In the genomic region with DNA sequence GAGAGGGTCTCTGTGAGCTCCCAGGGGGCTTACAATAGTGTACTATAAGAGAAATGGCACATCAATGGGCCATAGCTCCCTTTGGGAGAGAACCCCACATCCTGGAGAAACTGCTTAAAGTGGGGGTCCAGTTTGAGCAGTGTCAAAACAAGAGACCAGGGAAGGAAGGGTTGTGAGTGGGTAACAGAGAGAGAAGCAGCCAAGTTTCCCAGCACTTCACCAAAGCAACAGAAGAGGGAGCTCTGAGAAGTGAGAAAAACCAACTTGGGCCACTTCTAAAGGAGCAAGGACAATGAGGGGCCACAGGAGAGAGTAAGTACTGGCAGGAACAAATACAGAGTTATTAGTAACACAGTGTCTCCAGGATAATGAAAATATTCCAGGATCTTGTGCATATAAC, we compare ENCODE assay signal across 8 mouse cellular contexts. TPM values are rescaled to one million over a fixed set of nuclear protein-coding genes. Genes with fewer than 3 reads are reported as not detected.
DNase-seq lines count a peak whose midpoint lies in the region; ATAC-seq lines count a peak whose summit lies in the region.

No protein-coding gene starts in this region.

- intact Hi-C loops in heart, postnatal 25 days (cut with DNase I): loop anchor here (2.0 kb wide), 1 partner anchor 22 kb away; no protein-coding TSS in a partner anchor
- intact Hi-C loops in heart, postnatal 36 days (cut with DNase I): loop anchor here (1.0 kb wide), 1 partner anchor 20 kb away; no protein-coding TSS in a partner anchor

- peak; percentile 27 to 65 for DNase-seq in heart, adult 18-20 months
- DNase-seq in heart, postnatal 25 days (ENCODE audit: low spot score): no peak
- DNase-seq in thymus, postnatal 4 days: peak; percentile 11
- DNase-seq in thymus, postnatal 10 days (ENCODE audit: low spot score in 2 of 2): no peak
- DNase-seq in heart, postnatal 36 days: peak; percentile 30 to 57
- no peak for DNase-seq in spleen, postnatal 10 days (ENCODE audit: low spot score in 2 of 2)
- DNase-seq in right cerebral cortex, adult 18-20 months: no peak

- no peak for ATAC-seq in frontal cortex, adult (ENCODE audit: low TSS enrichment)

RNA-seq across cellular contexts. Expression of gene Ifnb1, which starts 0.7 kb away (rescaled TPM):
- not detected for total RNA-seq in heart, adult 18-20 months (2021)
- not detected for total RNA-seq in heart, postnatal 25 days (2021)
- total RNA-seq in heart, postnatal 36 days (2021): not detected

RNA-seq across cellular contexts. Expression of gene Ifna15, which starts 34.8 kb away (rescaled TPM):
- total RNA-seq in heart, adult 18-20 months (2021): not detected
- total RNA-seq in heart, postnatal 25 days (2021): not detected
- not detected for total RNA-seq in heart, postnatal 36 days (2021)

RNA-seq across cellular contexts. Expression of gene Ifna14, which starts 48.4 kb away (rescaled TPM):
- not detected for total RNA-seq in heart, adult 18-20 months (2021)
- total RNA-seq in heart, postnatal 25 days (2021): not detected
- not detected for total RNA-seq in heart, postnatal 36 days (2021)

Comparison
In these comparisons a context has a peak if more than half of its experiments do, and no peak if none do; other contexts are left out.
1. DNase-seq: peak in heart, adult 18-20 months (2 of 2), thymus, postnatal 4 days (single experiment) and heart, postnatal 36 days (2 of 2); none in heart, postnatal 25 days (single experiment), thymus, postnatal 10 days (0 of 2), spleen, postnatal 10 days (0 of 2) and right cerebral cortex, adult 18-20 months (single experiment).